Mouse (Mus musculus) heart, adult 9 months (tissue): ENCODE measurements around the gene Mark3.

ENCODE experiments used
- DNase-seq, 2 experiments: peaks; one replicate each; pipeline ENCODE4 v3.0.0; 2022; ENCODE audit warnings: low spot score in 2 of 2

The Mark3 gene

DNA sequence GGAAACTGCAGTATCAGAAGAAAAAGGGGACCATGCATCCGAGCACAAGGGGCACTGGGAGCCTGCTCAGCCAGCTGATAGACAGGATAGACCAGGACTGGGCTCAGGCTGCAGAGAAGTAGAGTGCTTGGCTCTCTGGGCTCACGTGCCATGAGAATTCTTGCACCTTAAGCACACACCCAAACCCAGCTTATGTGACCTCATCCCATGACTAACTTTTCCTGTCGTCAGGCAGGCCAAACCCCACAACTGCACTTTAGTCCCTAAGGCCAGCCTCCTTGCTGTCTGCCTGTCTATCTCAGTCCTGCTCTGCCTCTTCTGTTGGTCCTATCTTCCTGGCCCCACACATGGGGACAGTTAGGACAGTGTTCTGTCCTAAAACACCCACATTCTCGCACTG is 123.4 kb downstream of the Mark3 start:
- DNase-seq: no peak

DNA sequence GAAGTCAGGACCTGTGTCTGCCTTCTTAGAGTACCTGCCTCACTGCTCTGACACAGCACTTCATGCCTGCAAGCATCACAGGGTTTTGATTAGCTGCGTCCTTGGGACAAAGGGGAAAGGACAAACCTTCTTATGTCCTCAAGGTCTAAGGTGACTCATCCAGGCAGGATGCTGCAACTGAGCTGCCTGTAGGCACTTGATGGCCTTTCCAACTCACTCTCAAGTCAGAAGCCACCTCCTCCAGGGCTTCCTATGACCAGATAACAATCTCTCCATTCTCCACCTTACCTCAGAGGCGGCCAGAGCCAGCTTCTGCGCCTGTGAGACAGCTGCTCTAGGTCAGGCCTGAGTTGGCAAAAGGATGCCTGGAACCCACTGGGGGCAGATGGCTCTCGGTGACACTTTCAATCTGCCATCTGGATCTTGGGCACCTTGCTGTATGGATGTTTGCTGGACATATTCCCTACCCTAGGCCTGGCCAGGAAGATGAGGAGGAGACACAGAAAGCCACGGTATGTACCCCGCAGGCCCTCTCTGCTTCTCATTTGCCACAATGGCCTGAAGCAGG is 124.1 kb downstream of the Mark3 start:
- no peak for DNase-seq

DNA sequence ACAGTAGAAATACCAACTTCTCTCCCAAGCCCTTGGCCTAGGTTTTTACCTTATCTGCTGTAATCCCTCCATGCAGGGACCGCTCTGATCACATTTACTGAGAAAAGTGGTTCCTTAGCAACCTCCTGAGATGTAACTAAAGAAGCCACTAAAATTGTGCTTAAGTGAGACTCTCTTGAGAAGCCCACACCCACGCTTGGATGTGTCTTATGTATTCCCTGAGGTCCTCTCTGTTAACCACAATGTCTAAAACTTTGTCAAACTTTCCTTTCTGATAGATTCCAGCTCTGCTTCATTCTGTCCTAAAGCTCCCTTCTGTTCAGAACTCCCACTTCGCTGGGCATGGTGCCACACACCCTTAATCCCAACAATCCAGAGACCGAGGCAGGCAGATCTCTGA is 125.2 kb downstream of the Mark3 start:
- DNase-seq: no peak

DNA sequence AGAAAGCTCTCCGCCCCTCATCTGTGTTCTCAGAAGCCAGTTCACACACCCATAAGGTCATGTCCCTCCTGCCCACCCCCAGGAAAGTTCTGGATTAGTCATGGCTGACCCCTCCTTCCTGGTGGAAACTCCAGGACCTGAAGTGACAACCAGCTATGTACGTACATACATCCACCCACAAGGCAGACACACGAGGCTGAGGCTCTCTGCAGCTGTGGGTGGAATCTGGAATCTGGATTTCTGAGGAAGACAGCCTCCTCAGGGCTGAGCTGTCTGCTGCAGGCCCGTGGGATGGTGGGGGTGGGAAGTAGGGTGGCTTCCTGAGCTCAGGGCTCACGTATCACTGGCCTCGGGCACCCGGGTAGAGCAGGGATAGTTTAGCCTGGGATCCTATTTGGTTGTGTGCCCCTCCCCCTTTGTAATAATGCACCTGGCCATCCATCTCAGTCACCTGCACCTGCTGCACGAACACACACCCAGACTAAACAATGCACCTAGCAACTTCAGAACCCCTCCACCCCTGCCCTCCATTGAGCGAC is 126.7 kb downstream of the Mark3 start:
- no peak for DNase-seq

DNA sequence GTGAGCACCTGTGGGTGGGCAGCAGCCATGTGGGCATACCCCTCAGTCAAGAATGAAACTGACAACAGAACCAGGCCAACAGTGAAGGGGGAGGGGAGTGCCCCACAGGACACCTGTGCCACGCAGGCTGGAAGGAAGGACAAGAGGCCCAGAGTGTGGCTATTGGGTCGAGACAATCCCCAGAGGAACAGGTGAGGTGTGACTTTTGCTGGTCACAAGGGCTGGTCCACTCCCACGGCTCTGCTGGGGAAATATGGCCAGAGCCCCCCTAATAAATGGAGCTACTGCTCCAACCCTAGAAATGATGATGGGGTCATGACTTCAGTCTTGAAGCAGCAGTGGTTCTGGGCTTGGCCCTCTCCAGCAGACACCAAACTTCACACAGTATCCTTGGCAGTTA is 129.0 kb downstream of the Mark3 start:
- DNase-seq: no peak

DNA sequence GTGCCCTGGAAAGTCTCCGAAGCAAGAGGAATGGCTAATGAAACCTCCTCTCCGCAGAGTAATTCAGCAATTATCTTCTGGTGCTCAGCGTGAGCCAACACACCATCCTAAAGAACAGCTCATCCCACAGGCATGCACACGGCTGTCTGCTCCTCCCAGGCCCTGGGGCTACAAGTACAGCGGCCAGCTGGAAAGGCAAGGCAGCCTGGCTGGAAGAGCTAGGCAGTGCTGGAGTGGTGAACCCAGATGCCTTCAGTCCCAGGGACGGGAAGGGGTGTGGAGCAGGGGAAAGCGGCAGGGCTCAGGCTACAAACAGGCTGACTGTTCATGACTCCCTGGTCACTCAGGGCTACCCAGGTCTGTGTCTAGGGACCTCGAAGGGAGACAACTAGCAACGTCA is 130.3 kb downstream of the Mark3 start:
- peak; percentile 83 to 85 for DNase-seq

DNA sequence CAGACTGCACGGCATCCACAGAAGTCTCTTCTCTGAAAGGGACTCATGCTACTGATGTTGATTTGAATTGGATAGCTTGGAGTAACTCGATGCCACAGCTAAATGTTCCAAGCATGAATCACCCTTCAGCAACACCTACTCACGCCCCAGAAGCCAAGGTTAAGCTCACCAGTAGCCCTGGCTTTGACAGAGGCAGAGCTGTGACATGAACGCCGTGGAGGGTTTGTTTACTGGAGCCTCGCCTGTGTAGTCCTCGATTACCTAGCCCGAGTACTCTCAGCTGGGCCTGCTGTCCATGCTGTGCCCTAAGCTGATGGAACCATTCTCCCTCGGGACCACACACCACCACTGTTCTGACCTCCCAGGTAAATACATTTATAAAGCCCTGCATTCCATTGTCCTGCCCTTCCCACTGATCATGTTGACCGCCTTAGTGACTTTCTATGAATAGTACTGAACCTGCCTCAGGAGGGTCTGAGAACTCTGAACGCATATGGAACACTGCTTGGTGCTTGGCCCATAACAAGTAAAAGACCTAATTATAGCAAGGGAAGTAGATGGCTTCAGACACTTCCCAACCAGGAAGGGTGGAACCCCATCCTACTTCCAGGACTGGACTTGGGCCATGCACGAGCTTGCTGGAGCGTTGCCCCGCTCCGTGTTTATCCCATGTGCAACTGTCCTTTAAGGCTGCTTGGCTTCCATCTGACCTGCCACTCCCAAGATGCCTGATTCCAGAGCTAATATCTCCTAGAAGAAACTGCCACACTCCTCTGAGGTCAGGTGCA is 131.1 kb downstream of the Mark3 start:
- peak; percentile 93 to 94 for DNase-seq
